Mouse (Mus musculus): ENCODE measurements around the gene 1700001O22Rik. TPM values are rescaled to one million over a fixed set of nuclear protein-coding genes. Genes with fewer than 3 reads are reported as not detected.

1700001O22Rik gene
- polyA plus RNA-seq, 1 experiment from 2014 or later, result 1.6 TPM

- 0 out of 2 replicates have a peak overlapping the region, but pooled peaks have one; percentile 56 for H3K9ac ChIP-seq (ENCODE audit: low read depth, low read length)
- 69% methylated on average over 7 of the region's 7 CpGs for WGBS (ENCODE audit: insufficient replicate concordance)
- ATAC-seq (replicated peaks; ENCODE audit: insufficient number of reproducible peaks, low FRiP score, low TSS enrichment), result no peak
- peaks cover 17% of the 10 kb centered on the region for H3K4me1 ChIP-seq (ENCODE audit: control insufficient read depth, insufficient read depth, low read length)
- H3K4me2 ChIP-seq, result peak overlapping the region; percentile 67
- H3K36me3 ChIP-seq (ENCODE audit: control insufficient read depth, insufficient read depth, low read length), result no peaks in the 10 kb centered on the region
- no peak overlapping the region for H3K27ac ChIP-seq (ENCODE audit: low read depth, low read length)
- H3K9me3 ChIP-seq (replicated peaks; ENCODE audit: control insufficient read depth, low read length), result no peaks in the 10 kb centered on the region
- peak overlapping the region; percentile 37; the same call in 1 of the 2 replicates for H3K4me3 ChIP-seq (ENCODE audit: low read depth, low read length)
- H3K27me3 ChIP-seq (ENCODE audit: control insufficient read depth, insufficient read depth, low read length), result peaks cover 26% of the 10 kb centered on the region
These were observed 8.1 kb downstream of the 1700001O22Rik start for GRCm38 (mm10) chr2:30795271-30795888.

- peaks cover 17% of the 10 kb centered on the region for H3K27me3 ChIP-seq (ENCODE audit: control insufficient read depth, insufficient read depth, low read length)
- H3K27ac ChIP-seq (ENCODE audit: low read depth, low read length), result peak overlapping the region; percentile 38; the same call in 1 of the 2 replicates
- peak overlapping the region; percentile 67 for H3K4me2 ChIP-seq
- no peaks in the 10 kb centered on the region for H3K9me3 ChIP-seq (replicated peaks; ENCODE audit: control insufficient read depth, low read length)
- peak overlapping the region; percentile 37 for H3K4me3 ChIP-seq (ENCODE audit: low read depth, low read length)
- ATAC-seq (replicated peaks; ENCODE audit: insufficient number of reproducible peaks, low FRiP score, low TSS enrichment), result peak; percentile 37; the same call in 1 of the 2 replicates
- H3K9ac ChIP-seq (ENCODE audit: low read depth, low read length), result peak overlapping the region; percentile 56
- H3K36me3 ChIP-seq (ENCODE audit: control insufficient read depth, insufficient read depth, low read length), result no peaks in the 10 kb centered on the region
- 6% methylated on average over 48 of the region's 48 CpGs for WGBS (ENCODE audit: insufficient replicate concordance)
- peaks cover 17% of the 10 kb centered on the region for H3K4me1 ChIP-seq (ENCODE audit: control insufficient read depth, insufficient read depth, low read length)
These were observed 9.0 kb downstream of the 1700001O22Rik start for GRCm38 (mm10) chr2:30794179-30795108.

- H3K9ac ChIP-seq (ENCODE audit: low read depth, low read length), result peak overlapping the region; percentile 22; the same call in 1 of the 2 replicates
- no peak overlapping the region for H3K27ac ChIP-seq (ENCODE audit: low read depth, low read length)
- no peak overlapping the region for H3K4me3 ChIP-seq (ENCODE audit: low read depth, low read length)
- WGBS (ENCODE audit: insufficient replicate concordance), result 83% methylated on average over 7 of the region's 7 CpGs
- peaks cover 18% of the 10 kb centered on the region for H3K4me1 ChIP-seq (ENCODE audit: control insufficient read depth, insufficient read depth, low read length)
- no peak for ATAC-seq (replicated peaks; ENCODE audit: insufficient number of reproducible peaks, low FRiP score, low TSS enrichment)
- no peaks in the 10 kb centered on the region for H3K9me3 ChIP-seq (replicated peaks; ENCODE audit: control insufficient read depth, low read length)
- peaks cover 2% of the 10 kb centered on the region; the same call in 1 of the 2 replicates for H3K27me3 ChIP-seq (ENCODE audit: control insufficient read depth, insufficient read depth, low read length)
- H3K36me3 ChIP-seq (ENCODE audit: control insufficient read depth, insufficient read depth, low read length), result no peaks in the 10 kb centered on the region
- no peak overlapping the region for H3K4me2 ChIP-seq
These were observed 11.4 kb downstream of the 1700001O22Rik start for GRCm38 (mm10) chr2:30792061-30792460.

DNA sequence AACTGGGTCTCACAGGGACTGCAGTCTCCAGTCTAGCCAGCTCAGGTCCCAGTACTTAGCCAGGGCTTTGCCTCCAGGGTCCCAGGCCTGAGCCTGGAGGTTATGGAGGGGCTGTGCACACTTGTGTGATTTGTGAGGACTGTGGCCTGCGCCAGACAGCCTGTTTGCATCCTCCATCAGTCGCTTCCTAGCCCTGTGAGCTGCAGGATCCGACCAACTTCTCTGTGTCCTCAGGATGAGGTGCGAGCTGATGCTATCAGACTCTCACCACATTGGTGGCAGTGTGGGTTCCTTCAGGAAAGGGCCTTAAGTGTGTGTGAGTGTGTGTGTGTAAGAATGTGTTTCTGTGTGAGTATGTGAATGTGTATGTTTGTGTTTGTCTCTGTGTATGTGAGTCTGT lies 16.0 kb downstream of the 1700001O22Rik start:
- no peaks in the 10 kb centered on the region for H3K9me3 ChIP-seq (replicated peaks; ENCODE audit: control insufficient read depth, low read length)
- H3K27me3 ChIP-seq (ENCODE audit: control insufficient read depth, insufficient read depth, low read length), result no peaks in the 10 kb centered on the region; the same call in 1 of the 2 replicates
- ATAC-seq (replicated peaks; ENCODE audit: insufficient number of reproducible peaks, low FRiP score, low TSS enrichment), result no peak
- H3K4me1 ChIP-seq (ENCODE audit: control insufficient read depth, insufficient read depth, low read length), result peaks cover 24% of the 10 kb centered on the region
- no peak overlapping the region for H3K4me2 ChIP-seq
- H3K4me3 ChIP-seq (ENCODE audit: low read depth, low read length), result no peak overlapping the region
- H3K27ac ChIP-seq (ENCODE audit: low read depth, low read length), result no peak overlapping the region
- H3K9ac ChIP-seq (ENCODE audit: low read depth, low read length), result no peak overlapping the region
- H3K36me3 ChIP-seq (ENCODE audit: control insufficient read depth, insufficient read depth, low read length), result no peaks in the 10 kb centered on the region
- 42% methylated on average over 4 of the region's 4 CpGs for WGBS (ENCODE audit: insufficient replicate concordance)

DNA sequence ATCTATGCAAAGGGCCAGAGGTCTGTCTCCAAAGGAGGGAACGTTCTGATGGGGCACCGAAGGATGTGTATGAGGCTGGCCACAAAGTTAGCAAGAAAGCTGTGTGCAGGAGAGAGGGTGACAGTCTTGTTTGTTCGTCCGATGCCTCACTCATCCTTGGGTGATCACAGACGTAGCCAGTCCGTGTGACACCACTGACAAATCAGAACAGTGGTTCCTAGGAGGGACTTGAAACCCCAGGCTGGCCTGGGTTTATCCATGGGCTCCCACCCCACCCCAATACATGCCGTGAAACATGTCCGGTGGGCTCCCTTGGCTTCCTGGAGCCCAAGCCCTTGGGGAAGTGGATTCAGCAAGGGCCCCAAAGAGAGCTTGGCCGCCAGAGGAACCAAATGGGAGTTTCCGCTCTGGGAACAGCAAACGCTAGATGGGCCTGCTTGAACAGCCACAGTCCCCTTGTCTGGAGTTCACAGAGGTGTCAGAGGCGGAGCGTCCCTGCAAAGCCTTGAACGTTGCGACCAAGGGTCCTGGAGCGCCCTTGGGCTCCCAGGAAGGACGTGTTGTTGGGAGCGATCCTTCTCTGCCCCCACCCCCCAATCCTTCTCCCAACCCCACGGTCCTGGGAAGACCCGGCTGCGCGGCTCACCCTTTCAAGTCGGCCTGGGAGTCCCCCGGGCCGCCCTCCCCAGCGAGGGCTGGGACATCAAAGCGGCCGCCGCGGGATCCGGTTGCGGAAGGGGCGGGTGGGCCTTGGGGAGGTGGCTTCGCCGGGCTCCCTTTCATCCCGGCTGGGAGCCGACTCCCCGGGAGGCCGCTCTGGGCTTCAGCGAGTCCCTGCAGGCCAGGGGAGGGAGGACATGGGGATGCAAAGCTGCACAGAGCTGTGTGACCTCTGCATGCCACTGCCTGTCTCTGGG lies 19.1 kb downstream of the 1700001O22Rik start:
- Histone ChIP-seq H3K4me2 (peak overlapping the region; percentile 76), H3K36me3 (ENCODE audit: control insufficient read depth, insufficient read depth, low read length) (no peaks in the 10 kb centered on the region), H3K27ac (ENCODE audit: low read depth, low read length) (peak overlapping the region; percentile 81), H3K4me3 (ENCODE audit: low read depth, low read length) (peak overlapping the region; percentile 42), H3K9me3 (replicated peaks; ENCODE audit: control insufficient read depth, low read length) (no peaks in the 10 kb centered on the region), H3K4me1 (ENCODE audit: control insufficient read depth, insufficient read depth, low read length) (peaks cover 29% of the 10 kb centered on the region), H3K9ac (ENCODE audit: low read depth, low read length) (peak overlapping the region; percentile 78), H3K27me3 (ENCODE audit: control insufficient read depth, insufficient read depth, low read length) (no peaks in the 10 kb centered on the region)
- 5% methylated on average over 37 of the region's 40 CpGs for WGBS (ENCODE audit: insufficient replicate concordance)
- peak; percentile 63; the same call in 1 of the 2 replicates for ATAC-seq (replicated peaks; ENCODE audit: insufficient number of reproducible peaks, low FRiP score, low TSS enrichment)

DNA sequence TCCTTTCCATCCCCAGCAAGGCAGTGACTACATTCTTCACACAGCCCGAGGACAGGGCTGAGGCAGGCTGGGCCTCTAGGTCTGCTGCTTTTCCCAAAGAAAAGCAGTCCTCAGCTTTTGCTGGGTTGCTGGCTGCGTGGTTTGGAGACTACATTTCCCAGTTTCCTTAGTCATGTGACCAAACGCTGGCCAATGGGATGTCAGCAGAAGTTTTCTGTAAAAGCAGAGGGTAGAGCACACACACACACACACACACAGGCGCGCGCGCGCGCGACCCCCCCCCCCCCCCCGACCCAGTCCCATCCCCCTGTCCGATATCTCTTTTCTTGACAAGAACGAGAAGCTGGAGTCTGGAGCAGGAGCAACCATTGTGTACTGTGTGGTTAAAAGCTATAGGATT lies 20.1 kb downstream of the 1700001O22Rik start:
- Histone ChIP-seq H3K4me3 (ENCODE audit: low read depth, low read length) (peak overlapping the region; percentile 26), H3K27ac (ENCODE audit: low read depth, low read length) (peak overlapping the region; percentile 64), H3K27me3 (ENCODE audit: control insufficient read depth, insufficient read depth, low read length) (no peaks in the 10 kb centered on the region), H3K4me1 (ENCODE audit: control insufficient read depth, insufficient read depth, low read length) (peaks cover 36% of the 10 kb centered on the region), H3K36me3 (ENCODE audit: control insufficient read depth, insufficient read depth, low read length) (no peaks in the 10 kb centered on the region), H3K9me3 (replicated peaks; ENCODE audit: control insufficient read depth, low read length) (no peaks in the 10 kb centered on the region), H3K9ac (ENCODE audit: low read depth, low read length) (peak overlapping the region; percentile 68), H3K4me2 (peak overlapping the region; percentile 76)
- WGBS (ENCODE audit: insufficient replicate concordance), result under 1% methylated on average over 13 of the region's 13 CpGs
- ATAC-seq (replicated peaks; ENCODE audit: insufficient number of reproducible peaks, low FRiP score, low TSS enrichment), result no peak; the same call in 1 of the 2 replicates

DNA sequence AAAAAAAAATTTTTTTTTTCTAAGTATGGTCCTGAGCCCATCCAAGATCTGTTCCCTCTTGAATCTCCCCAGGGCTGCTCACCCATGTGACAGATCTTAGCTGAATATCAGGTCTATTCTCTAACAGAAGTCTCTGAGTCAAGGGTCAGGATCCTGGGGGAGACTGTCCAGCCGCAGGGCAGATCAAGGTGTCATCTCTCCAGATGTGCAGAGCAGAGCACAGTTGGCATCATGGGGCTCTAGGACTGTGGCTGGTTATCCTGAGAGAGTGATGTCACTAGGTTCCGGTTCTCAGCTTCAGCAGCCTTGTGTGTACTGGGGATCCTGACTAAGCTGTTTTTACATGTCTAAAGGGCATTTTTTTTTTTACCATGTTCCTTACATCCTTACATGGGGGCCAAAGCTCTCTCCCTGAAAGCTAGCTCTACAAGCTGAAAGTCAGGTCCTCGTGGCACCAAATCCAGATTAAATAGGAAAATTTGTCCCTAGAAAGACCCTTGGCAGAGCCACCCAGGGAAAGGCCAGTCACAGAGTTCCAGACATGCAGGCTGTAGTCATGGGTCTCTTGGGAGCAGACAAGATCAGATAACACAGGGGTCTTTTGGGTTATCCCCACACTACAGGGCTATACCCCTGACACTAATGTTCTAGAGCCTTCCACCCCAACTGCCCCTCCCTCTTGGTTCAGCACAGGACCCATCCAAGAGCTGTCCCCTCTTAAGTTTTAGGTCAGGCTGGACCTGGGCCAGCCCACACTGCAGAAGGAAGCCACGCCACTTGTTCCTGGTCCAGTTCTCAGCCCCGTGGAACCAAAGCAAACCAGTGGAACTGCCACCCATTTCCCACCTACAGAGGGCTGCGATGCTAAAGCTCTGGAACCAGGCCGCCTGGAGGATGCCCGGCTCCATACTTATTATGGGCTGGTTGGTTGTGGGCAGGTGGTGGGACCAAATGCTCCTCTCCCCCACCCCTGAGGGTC lies 20.9 kb downstream of the 1700001O22Rik start:
- WGBS (ENCODE audit: insufficient replicate concordance), result 72% methylated on average over 8 of the region's 8 CpGs
- H3K27me3 ChIP-seq (ENCODE audit: control insufficient read depth, insufficient read depth, low read length), result no peaks in the 10 kb centered on the region
- peak overlapping the region; percentile 64 for H3K27ac ChIP-seq (ENCODE audit: low read depth, low read length)
- no peaks in the 10 kb centered on the region for H3K36me3 ChIP-seq (ENCODE audit: control insufficient read depth, insufficient read depth, low read length)
- peak overlapping the region; percentile 26; the same call in 1 of the 2 replicates for H3K4me3 ChIP-seq (ENCODE audit: low read depth, low read length)
- no peak for ATAC-seq (replicated peaks; ENCODE audit: insufficient number of reproducible peaks, low FRiP score, low TSS enrichment)
- H3K4me1 ChIP-seq (ENCODE audit: control insufficient read depth, insufficient read depth, low read length), result peaks cover 36% of the 10 kb centered on the region
- H3K9me3 ChIP-seq (replicated peaks; ENCODE audit: control insufficient read depth, low read length), result no peaks in the 10 kb centered on the region
- peak overlapping the region; percentile 76 for H3K4me2 ChIP-seq
- H3K9ac ChIP-seq (ENCODE audit: low read depth, low read length), result peak overlapping the region; percentile 68

All from heart, embryonic 11.5 days (tissue).